Mouse (Mus musculus) limb, embryonic 13.5 days (tissue): ENCODE measurements around the gene Fam217a. TPM values are rescaled to one million over a fixed set of nuclear protein-coding genes. Genes with fewer than 3 reads are reported as not detected.
A peak's percentile ranks its signal among the peaks of the same experiment; 100 is the strongest.
"Not testable (repeated sequence)": the region's sequence is repeated elsewhere in the genome, so short reads cannot be mapped to it uniquely, and the experiment has no call there.

Experiments
- ATAC-seq: fragments of 200-750 bp; cut with Nextera tagmentation; 2 replicates; pipeline ENCODE4 v1.8.0; 2017; ENCODE audit warnings: low read depth, moderate number of reproducible peaks, moderate TSS enrichment; ENCODE audit not compliant: low FRiP score
- H3K27ac ChIP-seq: fragments of 300-500 bp; sonication (generic); 2 replicates; pipeline ENCODE4 v1.5.1; 2015; ENCODE audit warnings: inconsistent platforms, mild to moderate bottlenecking, moderate library complexity
- H3K27me3 ChIP-seq: fragments of 300-500 bp; sonication (generic); 2 replicates; pipeline ENCODE4 v1.6.1; 2015; ENCODE audit warnings: mild to moderate bottlenecking, inconsistent platforms
- H3K36me3 ChIP-seq: fragments of 300-500 bp; sonication (generic); 2 replicates; pipeline ENCODE4 v1.6.1; 2015; ENCODE audit warnings: inconsistent platforms, mild to moderate bottlenecking, moderate library complexity
- H3K4me1 ChIP-seq: fragments of 300-500 bp; sonication (generic); 2 replicates; pipeline ENCODE4 v1.6.1; 2015; ENCODE audit warnings: inconsistent platforms
- H3K4me2 ChIP-seq: fragments of 300-500 bp; sonication (generic); replicated peaks from 2 replicates; pipeline ENCODE4 v1.6.1; 2015; ENCODE audit warnings: inconsistent platforms, mild to moderate bottlenecking, moderate library complexity
- H3K4me3 ChIP-seq: fragments of 300-500 bp; sonication (generic); 2 replicates; pipeline ENCODE4 v1.5.1; 2015; ENCODE audit warnings: moderate library complexity, mild to moderate bottlenecking, inconsistent platforms
- H3K9ac ChIP-seq: fragments of 300-500 bp; sonication (generic); 2 replicates; pipeline ENCODE4 v1.6.1; 2015; ENCODE audit warnings: mild to moderate bottlenecking, inconsistent platforms
- H3K9me3 ChIP-seq: fragments of 300-500 bp; sonication (generic); 2 replicates; pipeline ENCODE4 v1.6.1; 2016; ENCODE audit warnings: inconsistent platforms
- WGBS: fragments of 180-500 bp; shearing (Covaris S2); methylation state at CpG from one replicate; pipeline ENCODE4 v1.1.7; 2015; 5-methylcytosine and 5-hydroxymethylcytosine counted together
- polyA plus RNA-seq: library from polyadenylated mRNA; unstranded; fragments of >200 nt; fragmentation: Nextera tagmentation; extraction: Ambion mirVana; gene quantifications from 2 replicates; pipeline ENCODE4 v1.2.1, GENCODE M21; 2015

The Fam217a gene
- polyA plus RNA-seq, 1 experiment from 2014 or later, result 0.70 TPM

GRCm38 (mm10) chr13:34942370-34942769 lies 18.3 kb upstream of the Fam217a start:
- no peak overlapping the region for H3K9ac ChIP-seq
- H3K4me2 ChIP-seq, result no peak overlapping the region
- H3K4me1 ChIP-seq, result 0 out of 2 replicates have a peak, but pooled peaks cover 3% of the 10 kb centered on the region
- no peaks in the 10 kb centered on the region for H3K9me3 ChIP-seq
- H3K4me3 ChIP-seq, result no peak overlapping the region
- no peaks in the 10 kb centered on the region for H3K36me3 ChIP-seq
- H3K27me3 ChIP-seq, result 0 out of 2 replicates have a peak, but pooled peaks cover 3% of the 10 kb centered on the region
- no peak for ATAC-seq
- no peak overlapping the region for H3K27ac ChIP-seq

- peaks cover 7% of the 10 kb centered on the region; the same call in 1 of the 2 replicates for H3K27me3 ChIP-seq
- no peak overlapping the region for H3K9ac ChIP-seq
- no peak overlapping the region for H3K27ac ChIP-seq
- 45% methylated on average over 10 of the region's 10 CpGs for WGBS
- no peak for ATAC-seq
- H3K4me2 ChIP-seq, result no peak overlapping the region
- H3K36me3 ChIP-seq, result no peaks in the 10 kb centered on the region
- H3K4me3 ChIP-seq, result no peak overlapping the region
- no peaks in the 10 kb centered on the region for H3K4me1 ChIP-seq
- no peaks in the 10 kb centered on the region for H3K9me3 ChIP-seq
Observed at GRCm38 (mm10) chr13:34934931-34935644, 11.0 kb upstream of the Fam217a start.

- Histone ChIP-seq H3K4me1 (peaks cover 4% of the 10 kb centered on the region; the same call in 1 of the 2 replicates), H3K27ac (no peak overlapping the region), H3K4me2 (peak overlapping the region; percentile 57), H3K4me3 (peak overlapping the region; percentile 30), H3K27me3 (0 out of 2 replicates have a peak, but pooled peaks cover 4% of the 10 kb centered on the region), H3K9me3 (no peaks in the 10 kb centered on the region), H3K36me3 (no peaks in the 10 kb centered on the region), H3K9ac (peak overlapping the region; percentile 53; the same call in 1 of the 2 replicates)
- 45% methylated on average over 37 of the region's 37 CpGs for WGBS
- no peak for ATAC-seq
Observed at GRCm38 (mm10) chr13:34916520-34917167, 7.5 kb downstream of the Fam217a start.

- Histone ChIP-seq H3K27me3 (0 out of 2 replicates have a peak, but pooled peaks cover 4% of the 10 kb centered on the region), H3K9ac (no peak overlapping the region), H3K4me1 (peaks cover 4% of the 10 kb centered on the region; the same call in 1 of the 2 replicates), H3K4me3 (no peak overlapping the region), H3K36me3 (no peaks in the 10 kb centered on the region), H3K27ac (no peak overlapping the region), H3K4me2 (no peak overlapping the region), H3K9me3 (no peaks in the 10 kb centered on the region)
- no peak for ATAC-seq
- WGBS, result 84% methylated on average over 9 of the region's 9 CpGs
Observed at GRCm38 (mm10) chr13:34914614-34915013, 9.5 kb downstream of the Fam217a start.

- Histone ChIP-seq H3K27ac (no peak overlapping the region), H3K9ac (no peak overlapping the region), H3K4me1 (no peaks in the 10 kb centered on the region), H3K36me3 (peaks cover 88% of the 10 kb centered on the region), H3K4me3 (no peak overlapping the region), H3K27me3 (no peaks in the 10 kb centered on the region), H3K4me2 (no peak overlapping the region), H3K9me3 (no peaks in the 10 kb centered on the region)
- ATAC-seq, result no peak
- WGBS, result 86% methylated on average over 1 of the region's 1 CpGs
Observed at GRCm38 (mm10) chr13:34892871-34893270, 31.2 kb downstream of the Fam217a start.

GRCm38 (mm10) chr13:34876481-34876880 lies 47.6 kb downstream of the Fam217a start:
- no peaks in the 10 kb centered on the region for H3K27me3 ChIP-seq
- no peak overlapping the region for H3K27ac ChIP-seq
- peak overlapping the region; percentile 96 for H3K9ac ChIP-seq
- ATAC-seq, result no peak
- peak overlapping the region; percentile 82 for H3K4me2 ChIP-seq
- peaks cover 7% of the 10 kb centered on the region; the same call in 1 of the 2 replicates for H3K36me3 ChIP-seq
- peaks cover 23% of the 10 kb centered on the region for H3K4me1 ChIP-seq
- WGBS, result 8% methylated on average over 3 of the region's 3 CpGs
- H3K9me3 ChIP-seq, result no peaks in the 10 kb centered on the region
- peak overlapping the region; percentile 97 for H3K4me3 ChIP-seq

- peak overlapping the region; percentile 96 for H3K9ac ChIP-seq
- peak; percentile 35 for ATAC-seq
- no peaks in the 10 kb centered on the region for H3K9me3 ChIP-seq
- no peaks in the 10 kb centered on the region for H3K27me3 ChIP-seq
- under 1% methylated on average over 45 of the region's 50 CpGs for WGBS
- H3K27ac ChIP-seq, result peak overlapping the region; percentile 99
- H3K36me3 ChIP-seq, result peaks cover 7% of the 10 kb centered on the region; the same call in 1 of the 2 replicates
- H3K4me3 ChIP-seq, result peak overlapping the region; percentile 97
- H3K4me1 ChIP-seq, result peaks cover 23% of the 10 kb centered on the region
- peak overlapping the region; percentile 82 for H3K4me2 ChIP-seq
Observed at GRCm38 (mm10) chr13:34875741-34876445, 48.2 kb downstream of the Fam217a start.

- H3K36me3 ChIP-seq, result peaks cover 7% of the 10 kb centered on the region; the same call in 1 of the 2 replicates
- H3K4me2 ChIP-seq, result peak within 1 kb of the TSS; percentile 82
- peak within 1 kb of the TSS; percentile 97 for H3K4me3 ChIP-seq
- H3K4me1 ChIP-seq, result peaks cover 23% of the 10 kb centered on the region
- ATAC-seq, result peak; percentile 75
- H3K9me3 ChIP-seq, result no peaks in the 10 kb centered on the region
- peak within 1 kb of the TSS; percentile 96 for H3K9ac ChIP-seq
- WGBS, result 1% methylated on average over 40 of the region's 40 CpGs
- H3K27me3 ChIP-seq, result no peaks in the 10 kb centered on the region
- H3K27ac ChIP-seq, result peak within 1 kb of the TSS; percentile 99
Observed at GRCm38 (mm10) chr13:34875166-34875710, 48.9 kb downstream of the Fam217a start, which contains the start of gene Prpf4b. TSS of gene Prpf4b (plus strand) at chr13:34875302.

GRCm38 (mm10) chr13:34874736-34875135 lies 49.4 kb downstream of the Fam217a start:
- Histone ChIP-seq H3K27ac (peak overlapping the region; percentile 99), H3K4me2 (peak overlapping the region; percentile 82), H3K9ac (peak overlapping the region; percentile 96), H3K4me3 (peak overlapping the region; percentile 97), H3K4me1 (peaks cover 23% of the 10 kb centered on the region)
- not testable (repeated sequence) for H3K27me3 ChIP-seq, H3K36me3 ChIP-seq, H3K9me3 ChIP-seq, ATAC-seq
- WGBS, result 18% methylated on average over 13 of the region's 13 CpGs

- Histone ChIP-seq H3K9ac (peak overlapping the region; percentile 96), H3K9me3 (no peaks in the 10 kb centered on the region), H3K4me3 (peak overlapping the region; percentile 97), H3K36me3 (peaks cover 2% of the 10 kb centered on the region; the same call in 1 of the 2 replicates), H3K4me1 (peaks cover 23% of the 10 kb centered on the region), H3K27ac (peak overlapping the region; percentile 99), H3K4me2 (peak overlapping the region; percentile 82), H3K27me3 (no peaks in the 10 kb centered on the region)
- 1% methylated on average over 45 of the region's 45 CpGs for WGBS
- peak; percentile 96 for ATAC-seq
Observed at GRCm38 (mm10) chr13:34873801-34874681, 50.1 kb downstream of the Fam217a start.
